Mouse (Mus musculus) C2C12 (cell line): ENCODE results near the gene Nop14. TPM values are rescaled to one million over a fixed set of nuclear protein-coding genes. Genes with fewer than 3 reads are reported as not detected.

ENCODE experiments used
- H3K27me3 ChIP-seq: one replicate; pipeline ENCODE4 v1.6.1; 2011; ENCODE audit not compliant: control insufficient read depth, insufficient read depth, insufficient read length
- H3K36me3 ChIP-seq: one replicate; pipeline ENCODE4 v1.6.1; 2011; ENCODE audit not compliant: control insufficient read depth, insufficient read depth
- H3K4me3 ChIP-seq: one replicate; pipeline ENCODE4 v1.5.1; 2011; ENCODE audit warnings: mild to moderate bottlenecking, control low read depth; ENCODE audit not compliant: poor library complexity, insufficient read depth, severe bottlenecking
- H3K79me2 ChIP-seq: one replicate; pipeline ENCODE4 v1.6.1; 2011; ENCODE audit not compliant: control insufficient read depth, insufficient read depth
- H3K79me3 ChIP-seq: one replicate; pipeline ENCODE4 v1.6.1; 2011; ENCODE audit warnings: low read depth, control low read depth
- H3ac ChIP-seq: one replicate; pipeline ENCODE3; 2011; ENCODE audit warnings: low read depth; ENCODE audit not compliant: control insufficient read depth, insufficient read length
- CEBPB ChIP-seq: IDR thresholded peaks from one replicate; pipeline ENCODE4 v1.6.1; 2011; ENCODE audit warnings: low read depth, mild to moderate bottlenecking, control low read depth, moderate library complexity
- CTCF ChIP-seq: IDR thresholded peaks from one replicate; pipeline ENCODE4 v1.5.1; 2011; ENCODE audit not compliant: control insufficient read depth, insufficient read depth, insufficient read length
- FOSL1 ChIP-seq: IDR thresholded peaks from one replicate; pipeline ENCODE4 v1.8.0; 2011; ENCODE audit warnings: mild to moderate bottlenecking, low read length; ENCODE audit not compliant: poor library complexity, insufficient read depth, severe bottlenecking
- MAX ChIP-seq: IDR thresholded peaks from one replicate; pipeline ENCODE4 v1.6.1; 2011; ENCODE audit warnings: mild to moderate bottlenecking, control low read depth
- MYOD1 ChIP-seq: IDR thresholded peaks from one replicate; pipeline ENCODE4 v1.6.1; 2011; ENCODE audit warnings: low read depth; ENCODE audit not compliant: control insufficient read depth, insufficient read length
- MYOG ChIP-seq: IDR thresholded peaks from one replicate; pipeline ENCODE4 v1.6.1; 2011; ENCODE audit not compliant: control insufficient read depth, insufficient read length; ENCODE audit errors: extremely low read depth
- USF1 ChIP-seq: IDR thresholded peaks from one replicate; pipeline ENCODE4 v1.6.1; 2011; ENCODE audit warnings: low read depth, mild to moderate bottlenecking, control low read depth, moderate library complexity
- polyA plus RNA-seq: library from polyadenylated mRNA; unstranded; fragments of >200 nt; fragmentation: generic; extraction: Trizol; gene quantifications from one replicate; pipeline ENCODE4 v1.2.1, GENCODE M21; 2012; ENCODE audit warnings: missing spikeins

Gene Nop14
- polyA plus RNA-seq, 1 experiment, result 24.4 TPM

GRCm38 (mm10) chr5:34636481-34637287, 23.3 kb downstream of the Nop14 start, which contains the start of gene Mfsd10:
Gene Mfsd10 (minus strand): TSS chr5:34637212.
- Histone ChIP-seq H3ac (peak within 1 kb of the TSS; percentile 88), H3K4me3 (peak within 1 kb of the TSS; percentile 54), H3K27me3 (no peaks in the 10 kb centered on the region), H3K36me3 (peaks cover 72% of the 10 kb centered on the region), H3K79me3 (peaks cover 12% of the 10 kb centered on the region), H3K79me2 (peaks cover 26% of the 10 kb centered on the region)
- TF ChIP-seq MAX (peak; percentile 28), MYOG (no peak), FOSL1 (no peak), USF1 (no peak), CTCF (peak; percentile 25), CEBPB (no peak), MYOD1 (no peak)

- no peak for TF ChIP-seq CTCF
- no peak for TF ChIP-seq CEBPB
- no peak for TF ChIP-seq MYOD1
- no peak for TF ChIP-seq USF1
- TF ChIP-seq FOSL1, result no peak
- no peak for TF ChIP-seq MYOG
- TF ChIP-seq MAX, result no peak
These were observed 24.2 kb downstream of the Nop14 start for GRCm38 (mm10) chr5:34635665-34636192.

GRCm38 (mm10) chr5:34634746-34635400, 25.1 kb downstream of the Nop14 start:
- Histone ChIP-seq H3K4me3 (no peak overlapping the region), H3K27me3 (no peaks in the 10 kb centered on the region), H3K79me3 (peaks cover 12% of the 10 kb centered on the region), H3K79me2 (peaks cover 26% of the 10 kb centered on the region), H3K36me3 (peaks cover 70% of the 10 kb centered on the region), H3ac (no peak overlapping the region)
- TF ChIP-seq MYOG (no peak), MYOD1 (no peak)

More at GRCm38 (mm10) chr5:34635665-34636192, 24.2 kb downstream of the Nop14 start:
- H3K4me3 ChIP-seq, result peak overlapping the region; percentile 54
- H3K79me3 ChIP-seq, result peaks cover 12% of the 10 kb centered on the region
- no peaks in the 10 kb centered on the region for H3K27me3 ChIP-seq
- peaks cover 75% of the 10 kb centered on the region for H3K36me3 ChIP-seq
- peaks cover 26% of the 10 kb centered on the region for H3K79me2 ChIP-seq
- peak overlapping the region; percentile 65 for H3ac ChIP-seq

GRCm38 (mm10) chr5:34633641-34634040, 26.3 kb downstream of the Nop14 start:
- Histone ChIP-seq H3ac (no peak overlapping the region), H3K79me3 (peaks cover 12% of the 10 kb centered on the region), H3K27me3 (no peaks in the 10 kb centered on the region), H3K79me2 (peaks cover 26% of the 10 kb centered on the region), H3K36me3 (peaks cover 71% of the 10 kb centered on the region), H3K4me3 (no peak overlapping the region)
- TF ChIP-seq MYOG (no peak), USF1 (no peak), MYOD1 (no peak), FOSL1 (no peak), CTCF (no peak)

- Histone ChIP-seq H3K27me3 (no peaks in the 10 kb centered on the region), H3K36me3 (peaks cover 71% of the 10 kb centered on the region), H3K79me3 (peaks cover 12% of the 10 kb centered on the region), H3ac (no peak overlapping the region), H3K79me2 (peaks cover 26% of the 10 kb centered on the region), H3K4me3 (no peak overlapping the region)
- TF ChIP-seq CTCF, result no peak
- TF ChIP-seq CEBPB, result no peak
- TF ChIP-seq FOSL1, result no peak
- no peak for TF ChIP-seq MYOD1
- TF ChIP-seq MAX, result no peak
These were observed 27.0 kb downstream of the Nop14 start for GRCm38 (mm10) chr5:34632996-34633395.
